Mouse (Mus musculus): ENCODE results near the gene Tmem140.

DNA sequence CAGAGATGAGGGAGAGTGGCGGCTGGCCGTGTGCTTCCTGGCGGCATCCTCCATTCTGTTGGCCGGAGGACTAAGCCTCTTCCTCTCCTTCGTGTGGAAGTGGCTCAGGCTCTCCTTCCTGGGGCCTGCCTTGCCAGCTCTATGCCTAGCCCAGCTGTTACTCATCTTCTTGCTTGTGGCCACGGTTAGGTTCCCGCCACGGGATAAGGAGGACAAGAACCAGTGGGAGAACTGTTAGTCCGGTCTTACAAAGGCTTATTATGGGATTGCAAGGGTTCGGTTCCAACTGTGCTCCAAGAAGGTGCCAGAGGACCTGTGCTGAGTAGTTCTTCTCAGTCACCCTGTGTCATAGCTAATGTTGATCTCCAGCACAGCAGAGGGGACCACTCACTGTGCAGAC, 9.9 kb downstream of the Tmem140 start:
- TF ChIP-seq CTCF (IDR thresholded peaks at IDR 0.05) = no peak
- TF ChIP-seq EP300 (IDR thresholded peaks at IDR 0.05; ENCODE audit: insufficient read depth, low read depth, low read length) = no peak
